Mouse (Mus musculus): ENCODE data around the gene Bola3.

Bola3 gene

GRCm38 (mm10) chr6:83347916-83348315, 1.0 kb upstream of the Bola3 start:
- DNase-seq (ENCODE audit: low read depth, low spot score): no peak

- peak; percentile 69 for DNase-seq (ENCODE audit: low read depth, low spot score)
Observed at GRCm38 (mm10) chr6:83349274-83349958, 469 bp downstream of the Bola3 start.

GRCm38 (mm10) chr6:83350172-83350571, 1.2 kb downstream of the Bola3 start:
- DNase-seq (ENCODE audit: low read depth, low spot score): no peak

GRCm38 (mm10) chr6:83350851-83351405, 2.0 kb downstream of the Bola3 start:
- DNase-seq (ENCODE audit: low read depth, low spot score): no peak

- DNase-seq (ENCODE audit: low read depth, low spot score): no peak
Observed at GRCm38 (mm10) chr6:83351490-83352160, 2.7 kb downstream of the Bola3 start.

GRCm38 (mm10) chr6:83352666-83353410, 3.9 kb downstream of the Bola3 start:
- DNase-seq (ENCODE audit: low read depth, low spot score): no peak

GRCm38 (mm10) chr6:83354856-83355781, 6.2 kb downstream of the Bola3 start:
- no peak for DNase-seq (ENCODE audit: low read depth, low spot score)

GRCm38 (mm10) chr6:83356569-83357138, 7.7 kb downstream of the Bola3 start:
- DNase-seq (ENCODE audit: low read depth, low spot score): peak; percentile 74

GRCm38 (mm10) chr6:83357436-83357835, 8.5 kb downstream of the Bola3 start:
- no peak for DNase-seq (ENCODE audit: low read depth, low spot score)

GRCm38 (mm10) chr6:83361523-83362248, 12.7 kb downstream of the Bola3 start:
- no peak for DNase-seq (ENCODE audit: low read depth, low spot score)

GRCm38 (mm10) chr6:83363075-83363474, 14.1 kb downstream of the Bola3 start:
- no peak for DNase-seq (ENCODE audit: low read depth, low spot score)

- no peak for DNase-seq (ENCODE audit: low read depth, low spot score)
Observed at GRCm38 (mm10) chr6:83370316-83370965, 21.5 kb downstream of the Bola3 start.

GRCm38 (mm10) chr6:83371350-83371749, 22.4 kb downstream of the Bola3 start:
- DNase-seq (ENCODE audit: low read depth, low spot score): no peak

GRCm38 (mm10) chr6:83373704-83374300, 24.9 kb downstream of the Bola3 start:
- no peak for DNase-seq (ENCODE audit: low read depth, low spot score)

GRCm38 (mm10) chr6:83381510-83382491, 32.9 kb downstream of the Bola3 start:
- no peak for DNase-seq (ENCODE audit: low read depth, low spot score)

GRCm38 (mm10) chr6:83385569-83386090, 36.7 kb downstream of the Bola3 start:
- DNase-seq (ENCODE audit: low read depth, low spot score): no peak

GRCm38 (mm10) chr6:83392166-83392780, 43.3 kb downstream of the Bola3 start:
- DNase-seq (ENCODE audit: low read depth, low spot score): no peak

All from retina, postnatal 7 days (tissue).